Mouse (Mus musculus) midbrain, embryonic 16.5 days (tissue): ENCODE data around the gene Atp10a. TPM values are rescaled to one million over a fixed set of nuclear protein-coding genes. Genes with fewer than 3 reads are reported as not detected.

Experiments used
- ATAC-seq: fragments of 200-750 bp; cut with Nextera tagmentation; 2 replicates; pipeline ENCODE4 v1.8.0; 2017; ENCODE audit warnings: moderate TSS enrichment
- H3K27ac ChIP-seq: fragments of 300-500 bp; sonication (generic); 2 replicates; pipeline ENCODE4 v1.5.1; 2014; ENCODE audit warnings: mild to moderate bottlenecking, low read length, mixed read lengths
- H3K27me3 ChIP-seq: fragments of 300-500 bp; sonication (generic); 2 replicates; pipeline ENCODE4 v1.6.1; 2014; ENCODE audit warnings: low read depth, low read length, mixed read lengths; ENCODE audit not compliant: control insufficient read depth, insufficient read depth
- H3K36me3 ChIP-seq: fragments of 300-500 bp; sonication (generic); 2 replicates; pipeline ENCODE4 v1.6.1; 2014; ENCODE audit warnings: mild to moderate bottlenecking, low read length, moderate library complexity, mixed read lengths; ENCODE audit not compliant: control insufficient read depth, insufficient read depth
- H3K4me1 ChIP-seq: fragments of 300-500 bp; sonication (generic); 2 replicates; pipeline ENCODE4 v1.6.1; 2014; ENCODE audit warnings: mild to moderate bottlenecking, low read length, mixed read lengths; ENCODE audit not compliant: control insufficient read depth, insufficient read depth
- H3K4me2 ChIP-seq: fragments of 300-500 bp; sonication (generic); 2 replicates; pipeline ENCODE4 v1.6.1; 2014; ENCODE audit warnings: mild to moderate bottlenecking, low read length, mixed read lengths
- H3K4me3 ChIP-seq: fragments of 300-500 bp; sonication (generic); 2 replicates; pipeline ENCODE4 v1.5.1; 2014; ENCODE audit warnings: low read depth, mild to moderate bottlenecking, low read length, moderate library complexity, mixed read lengths
- H3K9ac ChIP-seq: fragments of 300-500 bp; sonication (generic); 2 replicates; pipeline ENCODE4 v1.6.1; 2014; ENCODE audit warnings: low read depth, low read length, mixed read lengths
- H3K9me3 ChIP-seq: fragments of 300-500 bp; sonication (generic); replicated peaks from 2 replicates; pipeline ENCODE4 v1.6.1; 2014; ENCODE audit warnings: mild to moderate bottlenecking, low read length, mixed read lengths; ENCODE audit not compliant: control insufficient read depth, poor library complexity, severe bottlenecking
- WGBS: fragments of 180-500 bp; shearing (Covaris S2); extraction: QIAGEN DNeasy Blood & Tissue Kit; methylation state at CpG from one replicate; pipeline ENCODE4 v1.1.7; 2014; 5-methylcytosine and 5-hydroxymethylcytosine counted together
- polyA plus RNA-seq: library from polyadenylated mRNA; unstranded; fragments of >200 nt; fragmentation: Nextera tagmentation; extraction: Ambion mirVana; gene quantifications from 2 replicates; pipeline ENCODE4 v1.2.1, GENCODE M21; 2015

Gene Atp10a
- polyA plus RNA-seq, 1 experiment from 2014 or later, result 1.2 TPM

GRCm38 (mm10) chr7:58697092-58697491 is 41.1 kb downstream of the Atp10a start:
- no peak for ATAC-seq
- Histone ChIP-seq H3K9ac (no peak overlapping the region), H3K4me1 (no peaks in the 10 kb centered on the region), H3K27ac (no peak overlapping the region), H3K9me3 (no peaks in the 10 kb centered on the region), H3K4me2 (no peak overlapping the region), H3K4me3 (no peak overlapping the region), H3K36me3 (no peaks in the 10 kb centered on the region), H3K27me3 (no peaks in the 10 kb centered on the region)
- 58% methylated on average over 2 of the region's 2 CpGs for WGBS

- no peak overlapping the region for H3K27ac ChIP-seq
- H3K9ac ChIP-seq, result no peak overlapping the region
- H3K36me3 ChIP-seq, result no peaks in the 10 kb centered on the region
- H3K27me3 ChIP-seq, result no peaks in the 10 kb centered on the region
- H3K9me3 ChIP-seq, result no peaks in the 10 kb centered on the region
- H3K4me2 ChIP-seq, result no peak overlapping the region
- ATAC-seq, result no peak; the same call in 1 of the 2 replicates
- H3K4me1 ChIP-seq, result no peaks in the 10 kb centered on the region
- 82% methylated on average over 7 of the region's 7 CpGs for WGBS
- H3K4me3 ChIP-seq, result no peak overlapping the region
These were observed 42.9 kb downstream of the Atp10a start for GRCm38 (mm10) chr7:58698738-58699442.

GRCm38 (mm10) chr7:58701311-58701710 is 45.3 kb downstream of the Atp10a start:
- whole genome bisulfite sequencing, result 93% methylated on average over 4 of the region's 4 CpGs
- Histone ChIP-seq H3K27me3 (no peaks in the 10 kb centered on the region), H3K4me1 (no peaks in the 10 kb centered on the region), H3K27ac (no peak overlapping the region), H3K9me3 (no peaks in the 10 kb centered on the region), H3K4me2 (no peak overlapping the region), H3K4me3 (no peak overlapping the region), H3K36me3 (no peaks in the 10 kb centered on the region), H3K9ac (no peak overlapping the region)
- ATAC-seq, result no peak

- Histone ChIP-seq H3K27me3 (no peaks in the 10 kb centered on the region), H3K27ac (no peak overlapping the region), H3K36me3 (no peaks in the 10 kb centered on the region), H3K4me3 (no peak overlapping the region), H3K9me3 (no peaks in the 10 kb centered on the region), H3K4me2 (no peak overlapping the region), H3K4me1 (no peaks in the 10 kb centered on the region), H3K9ac (no peak overlapping the region)
- no peak for ATAC-seq
- WGBS, result 98% methylated on average over 3 of the region's 3 CpGs
These were observed 49.2 kb downstream of the Atp10a start for GRCm38 (mm10) chr7:58705158-58705557.

- no peak overlapping the region for H3K27ac ChIP-seq
- WGBS, result 88% methylated on average over 3 of the region's 3 CpGs
- no peaks in the 10 kb centered on the region for H3K9me3 ChIP-seq
- H3K4me1 ChIP-seq, result no peaks in the 10 kb centered on the region
- no peaks in the 10 kb centered on the region for H3K36me3 ChIP-seq
- H3K4me2 ChIP-seq, result no peak overlapping the region
- no peak overlapping the region for H3K4me3 ChIP-seq
- no peak for ATAC-seq
- H3K27me3 ChIP-seq, result no peaks in the 10 kb centered on the region
- no peak overlapping the region for H3K9ac ChIP-seq
These were observed 53.3 kb downstream of the Atp10a start for GRCm38 (mm10) chr7:58709306-58709705.

GRCm38 (mm10) chr7:58710312-58710711 is 54.3 kb downstream of the Atp10a start:
- no peak overlapping the region for H3K4me3 ChIP-seq
- H3K9ac ChIP-seq, result no peak overlapping the region
- WGBS, result 80% methylated on average over 1 of the region's 1 CpGs
- no peak overlapping the region for H3K27ac ChIP-seq
- no peaks in the 10 kb centered on the region for H3K27me3 ChIP-seq
- no peaks in the 10 kb centered on the region for H3K36me3 ChIP-seq
- H3K4me1 ChIP-seq, result no peaks in the 10 kb centered on the region
- H3K9me3 ChIP-seq, result no peaks in the 10 kb centered on the region
- no peak for ATAC-seq
- no peak overlapping the region for H3K4me2 ChIP-seq

GRCm38 (mm10) chr7:58711811-58712210 is 55.8 kb downstream of the Atp10a start:
- no peak overlapping the region for H3K27ac ChIP-seq
- WGBS, result 93% methylated on average over 7 of the region's 7 CpGs
- H3K4me1 ChIP-seq, result no peaks in the 10 kb centered on the region

GRCm38 (mm10) chr7:58715576-58716144 is 59.7 kb downstream of the Atp10a start:
- no peaks in the 10 kb centered on the region for H3K36me3 ChIP-seq
- no peak overlapping the region for H3K9ac ChIP-seq
- no peak overlapping the region for H3K4me2 ChIP-seq
- no peaks in the 10 kb centered on the region for H3K9me3 ChIP-seq
- no peaks in the 10 kb centered on the region for H3K27me3 ChIP-seq
- no peak overlapping the region for H3K27ac ChIP-seq
- WGBS, result 61% methylated on average over 1 of the region's 1 CpGs
- H3K4me1 ChIP-seq, result no peaks in the 10 kb centered on the region
- no peak for ATAC-seq
- H3K4me3 ChIP-seq, result no peak overlapping the region

More at GRCm38 (mm10) chr7:58711811-58712210, 55.8 kb downstream of the Atp10a start:
- no peaks in the 10 kb centered on the region for H3K36me3 ChIP-seq
- no peaks in the 10 kb centered on the region for H3K27me3 ChIP-seq
- no peaks in the 10 kb centered on the region for H3K9me3 ChIP-seq
- no peak for ATAC-seq
- H3K9ac ChIP-seq, result no peak overlapping the region
- no peak overlapping the region for H3K4me3 ChIP-seq
- H3K4me2 ChIP-seq, result no peak overlapping the region

GRCm38 (mm10) chr7:58716626-58717025 is 60.7 kb downstream of the Atp10a start:
- H3K9me3 ChIP-seq, result no peaks in the 10 kb centered on the region
- ATAC-seq, result no peak
- no peaks in the 10 kb centered on the region for H3K4me1 ChIP-seq
- no peak overlapping the region for H3K9ac ChIP-seq
- WGBS, result 89% methylated on average over 3 of the region's 3 CpGs
- no peaks in the 10 kb centered on the region for H3K27me3 ChIP-seq
- H3K36me3 ChIP-seq, result no peaks in the 10 kb centered on the region
- no peak overlapping the region for H3K4me2 ChIP-seq
- no peak overlapping the region for H3K27ac ChIP-seq
- no peak overlapping the region for H3K4me3 ChIP-seq
